Mouse (Mus musculus): ENCODE data around the gene Tac1. TPM values are rescaled to one million over a fixed set of nuclear protein-coding genes. Genes with fewer than 3 reads are reported as not detected.

Tac1 gene
- not detected for polyA plus RNA-seq (2014; fragmentation: Illumina TruSeq; extraction: RNeasy Lipid Tissue Mini Kit (QIAGEN cat#74804); ENCODE audit: low read depth, low replicate concordance)

GRCm38 (mm10) chr6:7554829-7555391 lies at the start of gene Tac1:
Gene Tac1 (plus strand): TSS chr6:7554879.

Other genes with a start within 250 kb of the Tac1 start
- 1.4 TPM for gene Asns, start 138.4 kb downstream of the Tac1 start, polyA plus RNA-seq (2014; fragmentation: Illumina TruSeq; extraction: RNeasy Lipid Tissue Mini Kit (QIAGEN cat#74804); ENCODE audit: low read depth, low replicate concordance)